Mouse (Mus musculus) intestine, postnatal 0 days (tissue): ENCODE measurements at regions not wholly inside any gene's neighbourhood (a gene's known extent, or its start where the extent isn't known, plus 50 kb on each side); places are given as distances from the start of the nearest gene placed in this dataset.

Source experiments
- ATAC-seq: fragments of 200-750 bp; cut with Nextera tagmentation; 2 replicates; pipeline ENCODE4 v1.8.0; 2017; ENCODE audit warnings: mild to moderate bottlenecking, moderate TSS enrichment, moderate library complexity
- H3K27ac ChIP-seq: fragments of 300-500 bp; sonication (generic); 2 replicates; pipeline ENCODE4 v1.5.1; 2014; ENCODE audit warnings: mild to moderate bottlenecking, low read depth, low read length, moderate library complexity
- H3K27me3 ChIP-seq: fragments of 300-500 bp; sonication (generic); replicated peaks from 2 replicates; pipeline ENCODE4 v1.6.1; 2014; ENCODE audit warnings: low read length, mixed read lengths; ENCODE audit not compliant: control insufficient read depth, insufficient read depth
- H3K36me3 ChIP-seq: fragments of 300-500 bp; sonication (generic); 2 replicates; pipeline ENCODE4 v1.6.1; 2014; ENCODE audit warnings: mild to moderate bottlenecking, moderate library complexity; ENCODE audit not compliant: control insufficient read depth, insufficient read depth
- H3K4me1 ChIP-seq: fragments of 300-500 bp; sonication (generic); replicated peaks from 2 replicates; pipeline ENCODE4 v1.6.1; 2014; ENCODE audit warnings: antibody characterized with exemption, low read length, mixed read lengths; ENCODE audit not compliant: control insufficient read depth, insufficient read depth
- H3K4me2 ChIP-seq: fragments of 300-500 bp; sonication (generic); replicated peaks from 2 replicates; pipeline ENCODE4 v1.6.1; 2014; ENCODE audit warnings: low read depth, mild to moderate bottlenecking, moderate library complexity
- H3K4me3 ChIP-seq: fragments of 300-500 bp; sonication (generic); 2 replicates; pipeline ENCODE4 v1.5.1; 2014; ENCODE audit warnings: low read depth, low read length
- H3K9ac ChIP-seq: fragments of 300-500 bp; sonication (generic); 2 replicates; pipeline ENCODE4 v1.6.1; 2014; ENCODE audit warnings: mild to moderate bottlenecking, low read depth, low read length
- H3K9me3 ChIP-seq: fragments of 300-500 bp; sonication (generic); 2 replicates; pipeline ENCODE4 v1.6.1; 2016; ENCODE audit warnings: mixed run types; ENCODE audit not compliant: control insufficient read depth
- CTCF ChIP-seq: sonication (generic); IDR thresholded peaks from 2 replicates; pipeline ENCODE4 v1.5.1; 2016; ENCODE audit warnings: low read depth, mild to moderate bottlenecking, control low read depth, antibody characterized with exemption, moderate library complexity
- WGBS: fragments of 180-500 bp; shearing (Covaris S2); extraction: QIAGEN DNeasy Blood & Tissue Kit; methylation state at CpG from one replicate; pipeline ENCODE4 v1.1.7; 2014; 5-methylcytosine and 5-hydroxymethylcytosine counted together

DNA sequence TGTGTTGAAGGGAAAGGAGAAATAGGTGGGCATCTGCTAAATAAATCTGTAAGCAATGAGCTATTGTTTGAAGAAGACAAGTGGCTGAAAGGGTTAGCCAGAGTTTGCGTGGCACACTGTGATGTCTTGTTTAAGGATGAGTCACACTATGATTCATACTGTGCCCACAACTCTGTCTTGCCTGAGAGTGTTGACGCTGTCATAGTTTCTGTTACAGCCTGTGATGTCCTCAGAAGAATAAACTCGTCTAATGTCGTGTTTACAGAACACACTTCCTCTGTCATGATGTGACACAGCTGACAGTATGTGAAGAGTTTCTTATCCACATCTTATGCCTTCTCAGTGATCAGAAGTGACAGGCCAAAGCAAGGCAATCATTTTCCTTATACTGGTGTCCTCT lies 274.5 kb upstream of the Tmem132c start:
- Histone ChIP-seq H3K9me3 (no peaks in the 10 kb centered on the region), H3K9ac (no peak overlapping the region), H3K4me3 (no peak overlapping the region), H3K4me1 (no peaks in the 10 kb centered on the region), H3K36me3 (no peaks in the 10 kb centered on the region), H3K27ac (no peak overlapping the region), H3K27me3 (no peaks in the 10 kb centered on the region), H3K4me2 (no peak overlapping the region)
- TF ChIP-seq CTCF, result no peak
- no peak for ATAC-seq
- 67% methylated on average over 4 of the region's 4 CpGs for WGBS

DNA sequence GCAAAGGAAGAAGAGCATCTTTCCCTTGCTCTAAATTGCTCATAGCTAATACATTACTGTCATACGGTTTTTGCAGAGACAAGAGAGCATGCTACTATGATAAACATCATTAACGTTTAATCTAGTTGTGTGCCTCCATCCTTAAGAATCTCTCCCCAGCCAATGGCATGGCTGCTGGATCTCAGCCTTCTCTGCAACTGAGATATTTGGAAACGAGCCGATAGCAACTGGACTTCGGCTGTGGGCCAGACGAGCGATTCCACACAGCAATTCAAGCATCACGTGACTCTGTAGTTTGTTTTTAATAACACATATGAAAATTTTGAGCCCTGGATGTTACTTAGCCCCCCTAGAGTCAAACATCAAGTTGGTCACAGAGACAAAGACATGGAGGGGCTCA lies 272.2 kb upstream of the Tmem132c start:
- Histone ChIP-seq H3K27me3 (no peaks in the 10 kb centered on the region), H3K9ac (no peak overlapping the region), H3K4me2 (no peak overlapping the region), H3K36me3 (no peaks in the 10 kb centered on the region), H3K9me3 (no peaks in the 10 kb centered on the region), H3K4me3 (no peak overlapping the region), H3K4me1 (no peaks in the 10 kb centered on the region), H3K27ac (no peak overlapping the region)
- 63% methylated on average over 8 of the region's 8 CpGs for WGBS
- ATAC-seq, result no peak
- no peak for TF ChIP-seq CTCF

DNA sequence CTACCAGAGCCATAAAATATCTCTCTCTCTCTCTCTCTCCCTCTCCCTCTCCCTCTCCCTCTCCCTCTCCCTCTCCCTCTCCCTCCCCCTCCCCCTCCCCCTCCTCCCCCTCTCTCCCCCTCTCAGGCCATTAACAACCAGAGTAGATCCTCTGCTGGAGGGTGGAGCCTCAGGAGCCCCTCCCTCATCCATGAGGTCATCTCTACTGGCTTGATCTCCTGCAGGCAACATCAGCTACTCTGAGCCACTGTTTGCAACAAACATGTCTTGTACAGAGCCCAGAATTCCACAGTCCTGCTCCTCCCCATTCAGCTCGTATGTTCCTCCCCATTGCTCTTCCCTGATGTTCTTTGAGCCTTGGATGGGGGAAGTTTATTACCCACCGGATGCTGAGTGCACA lies 270.3 kb upstream of the Tmem132c start:
- no peak overlapping the region for H3K9ac ChIP-seq
- no peaks in the 10 kb centered on the region for H3K9me3 ChIP-seq
- no peaks in the 10 kb centered on the region for H3K36me3 ChIP-seq
- H3K27me3 ChIP-seq, result no peaks in the 10 kb centered on the region
- WGBS, result 40% methylated on average over 2 of the region's 2 CpGs
- no peak for ATAC-seq
- no peak overlapping the region for H3K4me2 ChIP-seq
- no peak overlapping the region for H3K4me3 ChIP-seq
- H3K27ac ChIP-seq, result no peak overlapping the region
- no peak for TF ChIP-seq CTCF
- no peaks in the 10 kb centered on the region for H3K4me1 ChIP-seq

DNA sequence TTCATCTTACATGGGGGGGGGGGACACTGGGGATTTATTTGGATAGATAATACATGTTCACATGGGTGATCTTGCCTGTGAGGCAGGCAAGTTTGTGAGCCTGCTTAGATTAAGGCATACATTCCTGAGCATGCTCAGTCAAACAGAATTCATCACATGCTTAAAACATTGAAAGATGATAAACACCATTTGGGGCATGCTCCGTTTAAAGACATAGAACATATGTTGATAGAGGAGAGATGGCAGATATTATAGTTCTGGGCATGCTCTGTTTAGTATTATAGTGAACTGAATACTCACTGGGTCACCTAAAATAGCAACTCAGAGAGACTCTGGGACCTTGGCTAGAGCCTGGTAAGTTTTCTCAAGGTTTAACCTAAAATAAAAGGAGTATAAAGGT lies 269.6 kb upstream of the Tmem132c start:
- no peak overlapping the region for H3K9ac ChIP-seq
- no peaks in the 10 kb centered on the region for H3K27me3 ChIP-seq
- ATAC-seq, result no peak
- H3K36me3 ChIP-seq, result no peaks in the 10 kb centered on the region
- no peaks in the 10 kb centered on the region for H3K9me3 ChIP-seq
- no peak overlapping the region for H3K4me2 ChIP-seq
- no peak overlapping the region for H3K27ac ChIP-seq
- WGBS, result 60% methylated on average over 1 of the region's 1 CpGs
- H3K4me3 ChIP-seq, result no peak overlapping the region
- H3K4me1 ChIP-seq, result no peaks in the 10 kb centered on the region
- no peak for TF ChIP-seq CTCF

DNA sequence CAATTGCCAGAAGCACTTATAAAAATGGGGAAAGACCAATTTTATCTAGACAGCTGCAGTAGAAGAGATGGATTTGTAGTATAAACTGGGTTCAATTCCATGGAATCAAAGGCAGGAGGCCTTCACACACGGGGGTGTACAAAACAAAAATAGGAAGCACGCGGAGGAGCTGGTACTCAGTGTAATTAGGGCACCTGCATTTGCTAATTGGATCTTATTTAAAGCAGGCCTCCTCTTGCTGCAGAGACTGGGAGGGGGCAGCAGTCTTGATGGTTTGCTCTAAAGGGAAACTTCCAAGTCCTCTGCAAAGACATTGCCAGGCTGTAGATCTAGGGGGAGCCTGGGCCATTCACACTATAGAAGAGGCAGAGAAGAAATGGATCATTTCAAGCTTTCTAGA lies 268.2 kb upstream of the Tmem132c start:
- ATAC-seq, result no peak
- WGBS, result 47% methylated on average over 3 of the region's 3 CpGs
- no peak overlapping the region for H3K4me3 ChIP-seq

DNA sequence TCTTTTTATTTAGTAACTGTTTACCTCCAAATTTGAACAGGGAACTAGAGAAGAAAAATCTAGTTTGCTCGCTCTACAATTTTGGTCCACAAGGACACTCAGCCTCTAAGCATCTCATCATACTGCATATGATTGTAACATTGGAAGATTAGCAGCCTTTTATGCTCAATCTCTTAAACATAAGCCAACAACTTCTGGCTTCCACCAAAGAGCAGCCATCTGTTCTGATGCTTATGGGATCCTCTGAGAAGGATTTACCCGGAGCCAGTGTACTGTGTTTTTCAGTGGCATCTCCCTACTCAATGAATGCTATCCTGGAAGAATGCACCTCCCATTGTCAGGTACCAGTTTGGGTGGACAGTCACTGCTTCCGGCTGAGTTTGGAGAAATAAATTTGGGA lies 267.0 kb upstream of the Tmem132c start:
- no peak overlapping the region for H3K9ac ChIP-seq
- WGBS, result 86% methylated on average over 3 of the region's 3 CpGs
- H3K4me3 ChIP-seq, result no peak overlapping the region
- no peak for TF ChIP-seq CTCF
- H3K27ac ChIP-seq, result no peak overlapping the region
- no peaks in the 10 kb centered on the region for H3K36me3 ChIP-seq
- H3K9me3 ChIP-seq, result 0 out of 2 replicates have a peak, but pooled peaks cover 7% of the 10 kb centered on the region
- H3K4me2 ChIP-seq, result no peak overlapping the region
- H3K27me3 ChIP-seq, result no peaks in the 10 kb centered on the region
- H3K4me1 ChIP-seq, result no peaks in the 10 kb centered on the region
- no peak for ATAC-seq

More for the DNA sequence above, 268.2 kb upstream of the Tmem132c start:
- no peaks in the 10 kb centered on the region for H3K36me3 ChIP-seq
- H3K9me3 ChIP-seq, result 0 out of 2 replicates have a peak, but pooled peaks cover 7% of the 10 kb centered on the region
- no peaks in the 10 kb centered on the region for H3K27me3 ChIP-seq
- TF ChIP-seq CTCF, result no peak
- H3K4me1 ChIP-seq, result no peaks in the 10 kb centered on the region
- H3K9ac ChIP-seq, result no peak overlapping the region
- no peak overlapping the region for H3K27ac ChIP-seq
- no peak overlapping the region for H3K4me2 ChIP-seq

DNA sequence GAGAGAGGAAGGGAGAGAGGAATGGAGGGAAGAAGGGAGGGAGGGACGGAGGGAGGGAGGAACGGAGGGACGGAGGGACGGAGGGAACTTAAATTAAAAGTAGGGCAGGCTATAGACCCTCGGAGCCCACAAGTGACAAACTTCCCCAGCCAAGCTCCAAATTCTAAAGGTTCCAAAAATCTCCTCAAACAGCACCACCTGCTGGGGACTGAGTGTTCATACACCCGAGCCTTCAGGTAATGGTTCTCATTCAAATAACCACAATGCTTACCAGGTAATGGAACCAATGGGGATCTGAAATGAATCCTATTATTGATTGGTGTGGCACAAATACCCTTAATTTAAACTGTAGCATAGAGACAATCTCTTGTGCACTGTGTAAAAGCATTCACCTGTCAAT lies 246.0 kb upstream of the Tmem132c start:
- no peaks in the 10 kb centered on the region for H3K4me1 ChIP-seq
- peak; percentile 26; the same call in 1 of the 2 replicates for TF ChIP-seq CTCF
- no peaks in the 10 kb centered on the region for H3K36me3 ChIP-seq
- no peak for ATAC-seq
- 61% methylated on average over 6 of the region's 6 CpGs for WGBS
- no peak overlapping the region for H3K4me2 ChIP-seq
- no peaks in the 10 kb centered on the region for H3K9me3 ChIP-seq
- no peak overlapping the region for H3K27ac ChIP-seq
- H3K9ac ChIP-seq, result no peak overlapping the region
- H3K4me3 ChIP-seq, result no peak overlapping the region
- H3K27me3 ChIP-seq, result no peaks in the 10 kb centered on the region
